Mouse (Mus musculus) left cerebral cortex, adult 2 months (tissue): ENCODE results near the gene Il2ra. TPM values are rescaled to one million over a fixed set of nuclear protein-coding genes. Genes with fewer than 3 reads are reported as not detected.

Experiments
- DNase-seq, 2 experiments: peaks; one replicate each; pipeline ENCODE4 v3.0.0; 2021 to 2022; ENCODE audit warnings: low spot score in 2 of 2, mixed read lengths in 1 of 2; ENCODE audit errors: extremely low spot score in 1 of 2
- H3K27ac ChIP-seq: fragments of 200-600 bp; 2 replicates; pipeline ENCODE4 v1.8.1; 2022
- H3K4me3 ChIP-seq: fragments of 200-600 bp; 2 replicates; pipeline ENCODE4 v1.8.1; 2022
- CTCF ChIP-seq: fragments of 200-600 bp; IDR thresholded peaks from 2 replicates; pipeline ENCODE4 v1.8.1; 2022; ENCODE audit warnings: antibody characterized with exemption, mild to moderate bottlenecking, moderate library complexity
- intact Hi-C: fragments of 180-260 bp; cut with DNase I; formaldehyde crosslinking; loops from one replicate; pipeline ENCODE4 v1.15.1; 2025
- total RNA-seq, 2 experiments: library from RNA; stranded (reverse); gene quantifications; 2 replicates each; pipeline ENCODE4 v1.2.3; 2021

Gene Il2ra
- total RNA-seq, 2 experiments from 2014 or later: 0.07 TPM; not detected in 1

DNA sequence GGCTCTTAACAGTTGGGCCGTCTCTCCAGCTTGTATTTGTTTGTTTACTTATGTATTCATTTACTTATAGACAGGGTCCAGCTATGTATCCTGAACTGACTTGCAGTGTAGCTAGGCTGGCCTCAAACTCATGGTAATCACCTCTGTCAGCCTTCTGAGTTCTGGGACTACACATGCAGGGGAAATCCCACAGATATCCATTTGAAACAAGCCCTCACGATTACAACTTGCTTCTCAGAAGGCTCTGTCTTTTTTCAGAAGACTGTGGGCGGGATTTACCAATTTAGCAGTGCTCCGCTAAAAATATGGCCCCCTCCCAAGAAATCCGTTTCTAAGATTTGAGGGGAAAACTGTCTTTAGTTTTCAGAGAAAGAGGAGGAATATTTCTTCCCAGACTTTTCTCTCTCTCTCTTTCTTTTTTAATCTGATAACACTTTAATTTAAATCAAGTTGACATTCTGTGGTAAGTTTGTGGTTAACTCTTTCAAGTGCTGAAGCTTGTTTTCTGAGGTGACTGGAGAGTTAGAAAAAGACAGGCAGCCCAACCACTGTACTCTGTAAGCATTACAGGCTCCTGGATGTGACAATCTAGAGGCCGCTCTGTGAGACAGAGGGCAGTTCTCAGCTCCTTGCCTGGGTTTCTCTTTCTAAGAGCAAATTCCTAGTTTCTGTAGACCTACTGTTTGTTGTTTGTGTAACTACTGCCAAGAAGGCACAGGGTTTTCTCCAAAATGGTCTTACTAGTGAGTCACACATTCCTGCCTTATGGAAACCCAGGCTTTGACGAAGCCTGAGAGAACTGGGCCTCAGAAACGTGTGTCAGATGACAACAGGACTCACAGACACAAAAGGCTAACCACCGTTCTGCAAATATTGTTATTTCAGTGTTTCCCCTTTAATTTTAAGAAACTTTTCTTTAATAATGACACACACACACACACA is 12.7 kb downstream of the Il2ra start:
- DNase-seq: peak in 1 of 2 experiments; percentile 11
- intact Hi-C loops: no loop called here
- TF ChIP-seq CTCF: no peak

DNA sequence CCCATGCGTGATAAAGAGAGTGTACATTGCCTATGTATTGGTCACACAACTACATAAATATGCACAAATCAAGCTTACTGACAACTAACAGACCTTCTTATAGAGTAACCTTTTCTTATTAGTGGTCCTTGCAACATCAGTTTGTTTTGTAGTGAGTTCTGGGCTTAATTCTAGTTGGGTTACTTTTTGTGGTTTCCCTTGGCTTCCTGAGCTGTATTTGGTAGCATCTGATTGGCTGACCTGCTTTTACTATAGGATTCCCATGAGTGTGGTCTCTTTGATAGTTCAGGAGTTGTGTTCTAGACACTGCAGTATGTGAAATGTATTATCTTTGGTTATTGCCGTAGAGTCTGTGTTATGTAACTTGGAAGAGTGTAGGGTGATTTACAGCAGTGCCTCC is 15.0 kb downstream of the Il2ra start:
- H3K4me3 ChIP-seq: no peak overlapping the region
- intact Hi-C loops: no loop called here
- DNase-seq: no peak

More for the DNA sequence above, 12.7 kb downstream of the Il2ra start:
- H3K27ac ChIP-seq: peak overlapping the region; percentile 76
- H3K4me3 ChIP-seq: no peak overlapping the region

DNA sequence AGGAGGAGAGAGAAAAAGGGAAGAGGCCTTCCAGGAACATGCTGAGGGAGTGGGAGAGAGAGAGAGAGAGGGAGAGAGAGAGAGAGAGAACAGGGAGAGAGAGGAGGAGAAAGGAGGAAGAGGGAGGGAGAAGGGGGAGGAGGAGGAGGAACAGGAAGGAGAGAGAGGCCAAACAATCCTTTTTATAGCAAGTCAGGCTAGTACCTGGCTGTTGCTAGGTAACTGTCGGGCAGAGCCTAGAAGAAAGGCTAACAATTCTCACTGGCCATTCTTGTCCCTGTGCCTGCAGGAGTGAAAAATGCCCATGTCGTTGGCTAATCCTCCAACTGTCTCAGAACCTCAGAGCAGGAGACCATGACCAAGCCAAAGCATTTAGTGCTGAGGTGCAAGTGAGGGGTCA is 16.7 kb downstream of the Il2ra start:
- intact Hi-C loops: no loop called here
- peak overlapping the region; percentile 50; the same call in 1 of the 2 replicates for H3K27ac ChIP-seq
- TF ChIP-seq CTCF: no peak
- DNase-seq: peak in 1 of 2 experiments; percentile 15
- no peak overlapping the region for H3K4me3 ChIP-seq

More for the DNA sequence above, 15.0 kb downstream of the Il2ra start:
- no peak for TF ChIP-seq CTCF
- no peak overlapping the region for H3K27ac ChIP-seq

GRCm38 (mm10) chr2:11662143-11662906 is 19.7 kb downstream of the Il2ra start:
- intact Hi-C loops: no loop called here
- DNase-seq: no peak
- TF ChIP-seq CTCF: no peak
- Histone ChIP-seq H3K4me3 (no peak overlapping the region), H3K27ac (no peak overlapping the region)

DNA sequence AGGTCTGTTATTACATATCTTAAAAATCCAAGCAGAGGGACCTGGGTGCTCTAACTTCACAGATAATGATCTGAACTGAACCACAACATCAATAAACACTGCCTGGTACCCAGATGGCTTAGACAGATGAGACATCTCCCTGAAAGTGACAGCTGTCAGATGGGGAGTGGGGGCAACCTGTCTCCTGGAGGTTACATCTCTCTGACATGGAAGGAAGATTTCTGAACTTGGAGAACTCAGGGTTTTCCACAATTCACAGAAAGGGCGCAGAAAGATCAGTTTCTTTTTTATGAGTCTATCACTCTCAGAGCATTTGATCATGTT is 20.3 kb downstream of the Il2ra start:
- H3K27ac ChIP-seq: no peak overlapping the region
- DNase-seq: no peak
- intact Hi-C loops: no loop called here
- TF ChIP-seq CTCF: no peak
- H3K4me3 ChIP-seq: no peak overlapping the region

GRCm38 (mm10) chr2:11663961-11664360 is 21.4 kb downstream of the Il2ra start:
- TF ChIP-seq CTCF: peak; percentile 75
- Histone ChIP-seq H3K4me3 (peak overlapping the region; percentile 39), H3K27ac (no peak overlapping the region)
- intact Hi-C loops: loop anchor here (1.0 to 2.0 kb wide), 2 partner anchors 23 to 61 kb away; no protein-coding TSS in a partner anchor
- peak; percentile 83 to 85 for DNase-seq

- peak; percentile 13; the same call in 1 of the 2 replicates for TF ChIP-seq CTCF
- H3K4me3 ChIP-seq: peak overlapping the region; percentile 39
- intact Hi-C loops: loop anchor here (1.0 to 2.0 kb wide), 2 partner anchors 22 to 61 kb away; no protein-coding TSS in a partner anchor
- peak; percentile 14 to 30 for DNase-seq
- H3K27ac ChIP-seq: no peak overlapping the region
These were observed 21.8 kb downstream of the Il2ra start for GRCm38 (mm10) chr2:11664367-11664766.

- intact Hi-C loops: loop anchor here (1.0 to 2.0 kb wide), 2 partner anchors 22 to 62 kb away; no protein-coding TSS in a partner anchor
- Histone ChIP-seq H3K4me3 (no peak overlapping the region), H3K27ac (no peak overlapping the region)
These were observed 22.2 kb downstream of the Il2ra start for GRCm38 (mm10) chr2:11664806-11665205.

DNA sequence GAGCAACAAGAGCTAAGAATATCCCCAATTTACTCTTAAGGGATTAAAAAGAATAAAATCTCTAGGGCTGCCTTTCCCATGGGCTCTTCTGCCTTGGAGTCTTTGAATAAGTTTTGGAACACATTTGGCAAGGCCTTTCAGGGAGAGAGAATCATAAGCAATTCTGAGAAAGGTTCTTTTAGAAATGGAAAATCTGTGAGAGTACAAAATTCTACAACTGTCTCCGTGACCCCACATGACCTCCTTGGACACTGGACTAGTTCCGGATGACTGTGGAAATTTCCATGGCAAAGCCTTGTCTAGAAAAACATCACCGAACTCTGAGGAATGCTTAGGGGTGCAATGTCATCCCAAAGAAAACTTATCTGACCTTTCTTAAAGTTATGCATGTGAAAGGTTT is 22.7 kb downstream of the Il2ra start:
- TF ChIP-seq CTCF: no peak
- DNase-seq: no peak
- Histone ChIP-seq H3K4me3 (no peak overlapping the region), H3K27ac (no peak overlapping the region)
- intact Hi-C loops: loop anchor here (2.0 kb wide), 1 partner anchor 21 kb away; no protein-coding TSS in a partner anchor

More at GRCm38 (mm10) chr2:11664806-11665205, 22.2 kb downstream of the Il2ra start:
- no peak for DNase-seq
- no peak for TF ChIP-seq CTCF

GRCm38 (mm10) chr2:11672144-11672543 is 29.5 kb downstream of the Il2ra start:
- no peak overlapping the region for H3K4me3 ChIP-seq
- TF ChIP-seq CTCF: peak; percentile 38
- intact Hi-C loops: no loop called here
- H3K27ac ChIP-seq: no peak overlapping the region
- no peak for DNase-seq

- TF ChIP-seq CTCF: no peak
- intact Hi-C loops: loop anchor here (10.0 kb wide), 1 partner anchor 345 kb away; no protein-coding TSS in a partner anchor
- DNase-seq: no peak
- no peak overlapping the region for H3K27ac ChIP-seq
- H3K4me3 ChIP-seq: no peak overlapping the region
These were observed 37.0 kb downstream of the Il2ra start for GRCm38 (mm10) chr2:11679626-11680025.

GRCm38 (mm10) chr2:11682712-11683111 is 40.1 kb downstream of the Il2ra start:
- Histone ChIP-seq H3K27ac (no peak overlapping the region), H3K4me3 (no peak overlapping the region)
- no peak for TF ChIP-seq CTCF
- intact Hi-C loops: loop anchor here (10.0 kb wide), 1 partner anchor 348 kb away; no protein-coding TSS in a partner anchor
- no peak for DNase-seq
